Mouse (Mus musculus) megakaryocyte, embryonic 14.5 days (primary cell): ENCODE results near the gene Mib2.

Experiments used
- FLI1 ChIP-seq: IDR thresholded peaks from 2 replicates; pipeline ENCODE4 v1.6.1; 2012; ENCODE audit warnings: low read length, inconsistent platforms, mixed read lengths
- GATA1 ChIP-seq: IDR thresholded peaks from 3 replicates; pipeline ENCODE4 v1.6.1; 2012; ENCODE audit warnings: mixed read lengths, low read length, inconsistent platforms, borderline replicate concordance

- TF ChIP-seq GATA1 (no peak), FLI1 (no peak)
These were observed 50.7 kb downstream of the Mib2 start for GRCm38 (mm10) chr4:155618321-155618720.
